Mouse (Mus musculus) WW6 (cell line): ENCODE results near the gene Trpv2.

Experiments
- DNase-seq: peaks from one replicate; pipeline ENCODE4 v3.0.0-alpha.2; 2013; ENCODE audit warnings: low read depth, low spot score

The Trpv2 gene

GRCm38 (mm10) chr11:62629352-62630224 lies 55.3 kb downstream of the Trpv2 start:
- no peak for DNase-seq

DNA sequence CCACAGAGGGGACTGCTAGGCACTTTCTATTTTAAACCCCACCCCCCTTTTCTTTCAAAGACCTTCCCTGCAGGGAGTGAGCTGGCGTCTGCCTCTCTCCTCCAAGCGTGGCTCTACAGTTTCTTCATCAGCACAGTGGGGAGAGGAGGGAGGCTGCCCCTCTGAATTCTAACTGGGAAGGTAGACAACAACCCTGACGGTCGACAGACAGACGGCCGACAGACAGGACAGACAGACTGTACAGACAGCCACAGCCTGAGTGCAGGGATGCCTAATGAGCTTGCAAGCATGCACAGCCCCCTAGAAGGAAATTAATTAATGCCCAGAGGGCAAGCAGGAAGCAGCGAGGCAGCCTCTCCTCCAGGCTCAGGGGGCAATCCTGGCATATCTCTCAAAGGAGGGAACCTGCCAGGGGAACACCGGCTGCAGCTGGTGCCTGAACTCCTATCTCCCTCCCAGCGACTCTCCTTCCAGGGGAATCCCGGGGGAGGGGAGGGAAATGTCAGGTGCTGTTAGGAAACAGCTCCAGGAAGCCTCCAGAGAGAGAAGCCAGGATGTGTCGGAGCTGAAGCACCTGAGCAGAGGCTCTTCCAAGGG lies 56.0 kb downstream of the Trpv2 start:
- no peak for DNase-seq

DNA sequence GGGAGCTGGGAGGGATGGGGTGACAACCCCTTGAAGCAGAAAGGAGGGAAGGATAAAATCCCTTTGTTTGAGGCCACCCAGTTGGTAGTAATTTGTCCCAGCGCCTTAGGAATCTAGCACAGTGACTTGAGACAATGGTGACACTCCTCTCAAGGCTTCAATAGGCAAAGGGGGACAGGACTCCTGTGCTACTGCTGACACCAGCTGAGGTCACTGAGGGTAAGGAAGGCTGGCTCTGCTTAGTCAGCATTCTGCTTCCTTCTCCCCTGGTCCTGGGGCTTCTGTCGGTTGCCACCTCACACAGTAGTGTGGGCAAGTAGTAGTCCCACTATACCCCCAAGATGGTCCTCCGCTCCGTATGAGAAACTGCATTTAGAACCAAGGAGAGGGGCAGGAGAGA lies 56.9 kb downstream of the Trpv2 start:
- no peak for DNase-seq

DNA sequence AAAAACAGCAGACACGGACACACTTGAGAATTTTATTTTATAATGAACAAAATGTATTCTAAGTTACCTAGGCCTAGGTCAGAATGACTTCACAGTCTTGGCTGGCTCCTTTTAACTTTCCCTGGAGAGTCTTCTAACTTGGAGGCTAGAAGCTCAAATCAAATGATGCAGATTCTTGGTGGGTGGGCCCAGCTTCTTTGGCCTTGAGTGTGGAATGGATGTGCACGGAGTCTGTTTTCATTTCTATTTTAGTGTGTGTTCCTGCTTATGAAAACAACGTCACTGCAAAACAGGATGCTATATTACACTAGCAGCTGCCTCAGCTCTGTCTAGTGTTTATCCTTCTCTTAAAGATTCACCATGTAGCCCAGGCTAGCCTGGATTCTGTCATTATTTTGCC lies 61.1 kb downstream of the Trpv2 start:
- DNase-seq, result no peak

- no peak for DNase-seq
These were observed 62.0 kb downstream of the Trpv2 start for GRCm38 (mm10) chr11:62636105-62636839.

DNA sequence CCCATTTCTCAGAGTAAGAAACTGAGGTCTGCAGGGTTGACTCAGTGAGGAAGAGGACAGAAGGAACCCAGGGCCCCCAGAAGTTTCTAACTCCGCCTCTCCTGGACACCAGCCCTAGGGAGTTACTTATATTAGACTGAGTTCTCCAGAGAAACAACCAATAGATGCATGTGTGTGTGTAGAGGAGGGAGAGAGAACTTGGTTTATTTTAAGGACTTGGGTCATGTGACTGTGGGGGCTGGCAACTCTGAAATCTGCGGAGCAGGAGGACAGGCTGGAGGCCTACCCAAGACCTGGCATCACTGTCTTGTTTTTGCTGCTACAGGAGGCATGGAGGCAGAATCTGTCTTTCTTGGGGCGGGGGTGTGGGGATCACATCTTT lies 62.5 kb downstream of the Trpv2 start:
- DNase-seq, result no peak

DNA sequence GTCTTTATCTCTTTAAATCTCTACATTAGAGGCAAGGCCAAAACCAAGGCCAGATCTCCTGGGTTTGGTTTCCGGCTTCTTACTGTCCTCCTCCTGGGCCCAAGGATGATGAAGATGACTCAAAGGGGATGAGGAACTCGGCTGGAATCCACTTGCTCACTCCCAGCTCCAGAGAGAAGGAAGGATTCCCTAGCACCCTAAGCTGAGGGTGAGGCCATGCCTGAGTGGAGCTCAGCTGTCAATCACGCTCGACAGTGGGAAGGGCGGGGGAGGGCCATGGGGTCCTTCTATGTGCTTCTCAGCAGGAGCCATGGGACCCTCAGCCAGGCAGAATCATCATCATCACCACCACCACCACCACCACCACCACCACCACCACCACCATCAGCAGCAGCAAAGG lies 63.1 kb downstream of the Trpv2 start:
- no peak for DNase-seq

GRCm38 (mm10) chr11:62637806-62638205 lies 63.5 kb downstream of the Trpv2 start:
- no peak for DNase-seq

GRCm38 (mm10) chr11:62638402-62638801 lies 64.1 kb downstream of the Trpv2 start:
- DNase-seq, result no peak

GRCm38 (mm10) chr11:62640378-62640777 lies 66.1 kb downstream of the Trpv2 start:
- DNase-seq, result no peak

GRCm38 (mm10) chr11:62642023-62642844 lies 67.9 kb downstream of the Trpv2 start:
- no peak for DNase-seq

GRCm38 (mm10) chr11:62643011-62643631 lies 68.8 kb downstream of the Trpv2 start:
- DNase-seq, result no peak

- no peak for DNase-seq
These were observed 69.5 kb downstream of the Trpv2 start for GRCm38 (mm10) chr11:62643681-62644363.

DNA sequence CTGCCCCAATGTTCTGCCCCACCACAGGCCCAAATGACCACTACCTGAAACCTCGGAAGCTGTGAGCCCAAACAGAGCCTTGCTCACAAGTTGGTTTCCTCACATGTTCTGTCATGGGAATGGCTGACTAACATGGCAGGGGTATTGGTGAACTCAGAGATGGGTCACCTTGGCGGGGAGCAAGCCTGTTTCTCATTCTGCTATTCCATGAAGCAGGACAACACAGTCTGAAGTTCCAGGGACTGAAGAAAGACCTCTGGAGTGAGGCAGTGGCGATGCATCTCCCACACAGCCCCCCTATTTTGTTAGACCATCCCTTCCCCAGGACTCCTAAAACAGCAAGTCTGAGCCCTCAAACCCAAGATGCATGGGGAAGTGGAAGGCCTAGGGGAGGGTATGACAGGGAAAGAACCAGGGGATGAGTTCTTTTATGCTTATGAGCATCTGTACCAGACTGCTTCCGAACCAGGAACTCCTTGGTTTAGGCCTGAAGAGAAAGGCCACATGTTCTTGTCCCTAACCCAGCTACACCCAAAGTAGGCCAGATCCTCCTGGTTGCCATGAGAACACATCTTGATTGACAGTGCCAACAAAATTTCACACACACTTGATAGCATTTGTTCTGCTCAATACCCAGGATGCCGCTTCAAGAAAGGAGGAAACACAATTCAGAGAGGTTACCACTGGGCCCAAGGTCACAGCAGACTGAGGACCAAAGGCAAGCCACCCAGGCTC lies 70.5 kb downstream of the Trpv2 start:
- no peak for DNase-seq

DNA sequence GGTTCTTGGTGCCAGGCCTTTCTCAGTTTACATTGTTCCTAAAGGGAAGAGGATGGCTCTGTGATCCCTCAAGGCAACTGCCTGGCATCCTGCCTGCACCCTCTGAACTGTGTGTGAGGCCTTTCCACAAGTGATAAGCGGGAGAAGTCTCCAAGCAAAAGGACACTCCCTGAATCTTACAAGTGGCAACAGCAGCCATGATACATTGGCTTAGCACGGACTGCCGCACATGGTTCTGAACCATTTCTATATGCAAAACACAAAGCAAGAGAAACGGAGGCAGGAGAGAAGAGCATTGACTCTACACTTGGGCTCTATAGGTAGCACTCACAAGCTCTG lies 71.0 kb downstream of the Trpv2 start:
- DNase-seq, result no peak

DNA sequence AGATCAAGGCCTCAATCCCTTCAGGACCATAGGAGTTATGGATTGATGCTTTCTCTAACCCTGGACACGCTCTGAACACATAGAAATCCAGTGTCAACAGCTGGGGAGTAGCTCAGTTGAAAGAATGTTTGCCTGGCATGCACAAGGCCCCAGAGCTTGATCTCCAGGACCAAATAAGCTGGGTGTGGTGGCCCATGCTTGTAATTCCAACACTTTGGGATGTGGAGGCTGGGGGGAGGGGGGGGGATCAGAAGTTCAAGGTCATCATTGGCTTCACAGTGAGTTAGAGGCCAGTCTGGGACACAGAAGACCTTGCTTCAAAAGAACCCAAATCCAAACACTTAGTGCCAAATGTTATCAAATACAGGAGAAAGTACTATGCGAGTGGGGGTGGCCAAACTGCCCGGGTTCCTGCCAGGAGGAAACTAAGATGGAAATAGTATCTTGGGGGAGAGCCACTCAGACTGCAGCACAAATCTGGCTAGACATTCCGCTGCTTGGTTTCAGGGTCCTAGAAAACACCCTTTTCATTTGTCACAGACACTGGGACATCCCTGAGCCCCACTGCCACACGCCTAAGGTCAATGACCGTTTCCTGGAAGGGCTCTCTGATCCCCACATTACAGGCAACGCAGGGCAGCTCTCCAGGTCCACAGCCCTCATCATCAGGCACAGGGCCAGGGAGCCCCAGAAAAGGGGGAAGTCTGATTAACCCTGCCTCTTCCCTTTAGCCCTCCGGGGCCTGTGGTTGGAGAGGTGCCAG lies 71.6 kb downstream of the Trpv2 start:
- no peak for DNase-seq

DNA sequence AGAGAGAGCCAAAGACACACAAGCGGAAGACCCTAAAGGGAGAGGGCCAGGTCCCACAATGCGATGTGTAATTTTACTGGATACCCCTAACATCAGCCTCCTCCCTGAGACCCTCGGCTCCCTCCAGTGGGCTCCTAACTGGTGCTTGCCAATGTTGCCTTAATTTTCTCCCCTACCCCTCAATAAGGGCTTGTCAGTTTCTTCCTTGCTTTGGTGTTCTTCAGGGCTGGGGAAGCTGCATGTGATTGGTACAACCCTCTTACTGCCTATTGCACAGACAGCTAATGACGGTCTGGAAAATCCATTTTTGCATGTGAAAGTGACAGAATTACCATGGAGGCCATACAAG lies 72.2 kb downstream of the Trpv2 start:
- no peak for DNase-seq

GRCm38 (mm10) chr11:62646958-62647515 lies 72.8 kb downstream of the Trpv2 start:
- no peak for DNase-seq
